Mouse (Mus musculus) heart, embryonic 10.5 days (tissue): ENCODE results near the gene St13. TPM values are rescaled to one million over a fixed set of nuclear protein-coding genes. Genes with fewer than 3 reads are reported as not detected.
"Not testable (repeated sequence)": the region's sequence is repeated elsewhere in the genome, so short reads cannot be mapped to it uniquely, and the experiment has no call there.

ENCODE experiments used
- DNase-seq: peaks from one replicate; pipeline ENCODE4 v3.0.0-alpha.2; 2017; ENCODE audit warnings: low spot score
- H3K27ac ChIP-seq: fragments of 300-500 bp; sonication (generic); 2 replicates; pipeline ENCODE4 v1.5.1; 2016; ENCODE audit warnings: mild to moderate bottlenecking
- H3K27me3 ChIP-seq: fragments of 300-500 bp; sonication (generic); 2 replicates; pipeline ENCODE4 v1.6.1; 2016; ENCODE audit warnings: mild to moderate bottlenecking; ENCODE audit not compliant: poor library complexity, insufficient read depth, severe bottlenecking
- H3K36me3 ChIP-seq: fragments of 300-500 bp; sonication (generic); 2 replicates; pipeline ENCODE4 v1.6.1; 2016; ENCODE audit warnings: mild to moderate bottlenecking, moderate library complexity
- H3K4me1 ChIP-seq: fragments of 300-500 bp; sonication (generic); 2 replicates; pipeline ENCODE4 v1.6.1; 2016; ENCODE audit warnings: mild to moderate bottlenecking
- H3K4me3 ChIP-seq: fragments of 300-500 bp; sonication (generic); 2 replicates; pipeline ENCODE4 v1.5.1; 2016; ENCODE audit warnings: mild to moderate bottlenecking, moderate library complexity
- H3K9me3 ChIP-seq: fragments of 300-500 bp; sonication (generic); 2 replicates; pipeline ENCODE4 v1.6.1; 2016; ENCODE audit warnings: mild to moderate bottlenecking, moderate library complexity
- WGBS: fragments of 180-500 bp; shearing (Covaris S2); methylation state at CpG from one replicate; pipeline ENCODE4 v1.1.7; 2016; 5-methylcytosine and 5-hydroxymethylcytosine counted together
- polyA plus RNA-seq: library from polyadenylated mRNA; unstranded; fragments of >200 nt; fragmentation: Nextera tagmentation; extraction: Ambion mirVana; gene quantifications from 2 replicates; pipeline ENCODE4 v1.2.1, GENCODE M21; 2016

The St13 gene
- polyA plus RNA-seq, result 154 and 183 TPM in 2 replicates

- peak; percentile 98 for DNase-seq
- Histone ChIP-seq H3K27ac (peak within 1 kb of the TSS; percentile 96), H3K4me3 (peak within 1 kb of the TSS; percentile 92), H3K36me3 (peaks cover 4% of the 10 kb centered on the region; the same call in 1 of the 2 replicates), H3K9me3 (no peaks in the 10 kb centered on the region), H3K27me3 (no peaks in the 10 kb centered on the region), H3K4me1 (peaks cover 11% of the 10 kb centered on the region)
- WGBS, result under 1% methylated on average over 50 of the region's 50 CpGs
Observed at GRCm38 (mm10) chr15:81399638-81400315, at the start of gene St13, which contains the start of gene Xpnpep3. Gene St13, minus strand, starts transcription at chr15:81400077. Gene Xpnpep3, plus strand, starts transcription at chr15:81400138.

GRCm38 (mm10) chr15:81448463-81448862 is 48.6 kb upstream of the St13 start:
- peaks cover 46% of the 10 kb centered on the region for H3K36me3 ChIP-seq

GRCm38 (mm10) chr15:81439236-81439635 is 39.4 kb upstream of the St13 start:
- Histone ChIP-seq H3K9me3 (no peaks in the 10 kb centered on the region), H3K4me3 (no peak overlapping the region), H3K27ac (no peak overlapping the region), H3K4me1 (no peaks in the 10 kb centered on the region), H3K27me3 (no peaks in the 10 kb centered on the region), H3K36me3 (peaks cover 37% of the 10 kb centered on the region)
- DNase-seq, result no peak

More at GRCm38 (mm10) chr15:81448463-81448862, 48.6 kb upstream of the St13 start:
- Histone ChIP-seq H3K9me3 (no peaks in the 10 kb centered on the region), H3K27me3 (no peaks in the 10 kb centered on the region), H3K4me1 (0 out of 2 replicates have a peak, but pooled peaks cover 4% of the 10 kb centered on the region), H3K27ac (no peak overlapping the region), H3K4me3 (no peak overlapping the region)
- WGBS, result 48% methylated on average over 3 of the region's 3 CpGs
- no peak for DNase-seq

GRCm38 (mm10) chr15:81438345-81438744 is 38.5 kb upstream of the St13 start:
- Histone ChIP-seq H3K4me3 (no peak overlapping the region), H3K27ac (no peak overlapping the region), H3K27me3 (no peaks in the 10 kb centered on the region), H3K4me1 (no peaks in the 10 kb centered on the region), H3K9me3 (no peaks in the 10 kb centered on the region), H3K36me3 (peaks cover 32% of the 10 kb centered on the region)
- no peak for DNase-seq
- 92% methylated on average over 1 of the region's 1 CpGs for WGBS

- H3K27ac ChIP-seq, result no peak overlapping the region
- no peaks in the 10 kb centered on the region for H3K9me3 ChIP-seq
- DNase-seq, result no peak
- no peaks in the 10 kb centered on the region for H3K4me1 ChIP-seq
- WGBS, result 71% methylated on average over 1 of the region's 1 CpGs
- H3K4me3 ChIP-seq, result no peak overlapping the region
- H3K27me3 ChIP-seq, result no peaks in the 10 kb centered on the region
- H3K36me3 ChIP-seq, result peaks cover 43% of the 10 kb centered on the region
Observed at GRCm38 (mm10) chr15:81431195-81431594, 31.3 kb upstream of the St13 start.

GRCm38 (mm10) chr15:81427947-81428346 is 28.1 kb upstream of the St13 start:
- no peaks in the 10 kb centered on the region for H3K4me1 ChIP-seq
- H3K27ac ChIP-seq, result no peak overlapping the region
- no peaks in the 10 kb centered on the region for H3K27me3 ChIP-seq
- H3K9me3 ChIP-seq, result no peaks in the 10 kb centered on the region
- DNase-seq, result no peak
- no peak overlapping the region for H3K4me3 ChIP-seq
- peaks cover 44% of the 10 kb centered on the region for H3K36me3 ChIP-seq
- WGBS, result 90% methylated on average over 2 of the region's 2 CpGs

GRCm38 (mm10) chr15:81425311-81425710 is 25.4 kb upstream of the St13 start:
- Histone ChIP-seq H3K27me3 (no peaks in the 10 kb centered on the region), H3K4me1 (no peaks in the 10 kb centered on the region), H3K4me3 (no peak overlapping the region), H3K27ac (no peak overlapping the region), H3K9me3 (no peaks in the 10 kb centered on the region), H3K36me3 (peaks cover 21% of the 10 kb centered on the region)
- 83% methylated on average over 3 of the region's 3 CpGs for WGBS
- no peak for DNase-seq

GRCm38 (mm10) chr15:81422156-81422681 is 22.3 kb upstream of the St13 start:
- peaks cover 4% of the 10 kb centered on the region for H3K36me3 ChIP-seq
- DNase-seq, result no peak
- no peaks in the 10 kb centered on the region for H3K27me3 ChIP-seq
- 84% methylated on average over 7 of the region's 7 CpGs for WGBS
- no peaks in the 10 kb centered on the region for H3K4me1 ChIP-seq
- no peak overlapping the region for H3K4me3 ChIP-seq
- H3K27ac ChIP-seq, result no peak overlapping the region
- no peaks in the 10 kb centered on the region for H3K9me3 ChIP-seq

GRCm38 (mm10) chr15:81421454-81421853 is 21.6 kb upstream of the St13 start:
- Histone ChIP-seq H3K27me3 (no peaks in the 10 kb centered on the region), H3K4me1 (peaks cover 6% of the 10 kb centered on the region), H3K27ac (no peak overlapping the region), H3K9me3 (no peaks in the 10 kb centered on the region), H3K36me3 (peaks cover 3% of the 10 kb centered on the region; the same call in 1 of the 2 replicates), H3K4me3 (no peak overlapping the region)
- WGBS, result 89% methylated on average over 1 of the region's 1 CpGs
- no peak for DNase-seq

GRCm38 (mm10) chr15:81418065-81418464 is 18.2 kb upstream of the St13 start:
- Histone ChIP-seq H3K27me3 (no peaks in the 10 kb centered on the region), H3K4me1 (peaks cover 9% of the 10 kb centered on the region), H3K9me3 (no peaks in the 10 kb centered on the region), H3K4me3 (no peak overlapping the region), H3K27ac (no peak overlapping the region), H3K36me3 (peaks cover under 1% of the 10 kb centered on the region; the same call in 1 of the 2 replicates)
- WGBS, result 91% methylated on average over 4 of the region's 4 CpGs
- no peak for DNase-seq

- WGBS, result 7% methylated on average over 22 of the region's 22 CpGs
- H3K27me3 ChIP-seq, H3K9me3 ChIP-seq, H3K36me3 ChIP-seq, H3K4me1 ChIP-seq: not testable (repeated sequence)
- Histone ChIP-seq H3K4me3 (peak overlapping the region; percentile 40), H3K27ac (peak overlapping the region; percentile 54)
- DNase-seq, result peak; percentile 90
Observed at GRCm38 (mm10) chr15:81416763-81417310, 17.0 kb upstream of the St13 start.

- Histone ChIP-seq H3K4me1 (no peaks in the 10 kb centered on the region), H3K27ac (no peak within 1 kb of the TSS), H3K36me3 (0 out of 2 replicates have a peak, but pooled peaks cover 2% of the 10 kb centered on the region), H3K9me3 (no peaks in the 10 kb centered on the region), H3K4me3 (no peak within 1 kb of the TSS), H3K27me3 (no peaks in the 10 kb centered on the region)
- 95% methylated on average over 1 of the region's 1 CpGs for WGBS
- DNase-seq, result no peak
Observed at GRCm38 (mm10) chr15:81408199-81408598, 8.3 kb upstream of the St13 start, which contains the start of gene Dnajb7. Gene Dnajb7, minus strand, starts transcription at chr15:81408299.

GRCm38 (mm10) chr15:81405008-81405407 is 5.1 kb upstream of the St13 start:
- Histone ChIP-seq H3K9me3 (no peaks in the 10 kb centered on the region), H3K27ac (no peak overlapping the region), H3K36me3 (peaks cover 6% of the 10 kb centered on the region; the same call in 1 of the 2 replicates), H3K4me3 (no peak overlapping the region), H3K27me3 (no peaks in the 10 kb centered on the region), H3K4me1 (peaks cover 11% of the 10 kb centered on the region)
- no peak for DNase-seq
- WGBS, result 88% methylated on average over 3 of the region's 3 CpGs
